ENCODE assay signal across 12 mouse cellular contexts in genomic region chr17:62889991-62890390, GRCm38 (mm10). TPM values are rescaled to one million over a fixed set of nuclear protein-coding genes. Genes with fewer than 3 reads are reported as not detected.
"Had no signal": no experiment of that assay in that cellular context is flagged by ENCODE, and none has a peak within 500 bp of the region (broad histone marks: within the 10 kb centered on the region; RNA-seq: fewer than 3 reads in every experiment).

No protein-coding gene starts in this region.

- DNase-seq: kidney, adult 11 months; kidney, adult 9 months; kidney, postnatal 10 days; layer of hippocampus, postnatal 36 days; liver; liver, embryonic 13.5 days; liver, postnatal 0 days; lung, postnatal 14 days; retina, postnatal 1 day; thymus, postnatal 4 days had no signal

RNA-seq across cellular contexts. Expression of gene Efna5, which starts 8.9 kb away (rescaled TPM):
- total RNA-seq: monocyte, adult 5-6 weeks; neutrophil, adult 5-6 weeks had no signal
